Mouse (Mus musculus): ENCODE measurements around the gene Sept6.

Gene Sept6

GRCm38 (mm10) chrX:36971156-36971555 is 20.4 kb downstream of the Sept6 start:
- no peak for DNase-seq (ENCODE audit: low spot score in 2 of 2)

DNA sequence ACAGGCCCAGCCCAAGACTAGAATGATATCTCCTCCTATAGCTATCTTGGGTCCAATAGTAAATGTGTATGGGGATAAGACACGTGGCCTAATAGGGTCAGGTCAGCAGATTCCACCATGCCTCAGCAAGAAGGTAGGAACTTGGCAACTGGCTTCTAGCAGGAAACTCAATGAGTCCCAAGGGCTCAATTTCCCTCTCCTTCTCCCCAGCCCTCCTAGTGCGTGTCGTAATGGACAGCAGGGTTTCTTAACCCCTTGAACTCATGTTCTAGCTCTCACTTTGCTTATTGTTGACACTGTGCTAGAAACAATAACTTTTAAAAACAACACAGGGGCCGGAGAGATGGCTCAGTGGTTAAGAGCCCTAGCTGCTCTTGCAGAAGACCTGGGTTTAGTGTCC is 22.1 kb downstream of the Sept6 start:
- no peak for DNase-seq (ENCODE audit: low spot score in 2 of 2)

GRCm38 (mm10) chrX:36956674-36957073 is 34.9 kb downstream of the Sept6 start:
- DNase-seq (ENCODE audit: low spot score in 2 of 2), result no peak

DNA sequence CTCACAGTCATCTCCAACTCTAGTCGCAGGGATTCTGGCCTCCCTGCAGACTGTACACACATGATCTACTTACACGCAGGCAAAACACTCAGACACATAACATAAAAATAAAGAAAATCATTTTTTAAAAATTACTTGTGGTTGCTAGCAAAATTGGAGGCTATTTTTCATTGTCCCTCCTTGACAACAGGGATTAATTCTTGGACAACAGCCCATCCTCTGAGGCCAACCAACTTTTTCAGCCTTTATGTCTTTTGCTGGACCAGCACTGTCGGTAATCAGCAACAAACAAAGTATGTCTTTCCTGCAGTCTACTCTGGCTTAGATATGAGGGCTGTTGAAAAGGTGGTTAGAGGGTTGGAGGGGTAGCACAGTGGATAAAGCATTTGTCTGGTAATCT is 50.5 kb downstream of the Sept6 start:
- DNase-seq (ENCODE audit: low spot score in 2 of 2), result no peak

DNA sequence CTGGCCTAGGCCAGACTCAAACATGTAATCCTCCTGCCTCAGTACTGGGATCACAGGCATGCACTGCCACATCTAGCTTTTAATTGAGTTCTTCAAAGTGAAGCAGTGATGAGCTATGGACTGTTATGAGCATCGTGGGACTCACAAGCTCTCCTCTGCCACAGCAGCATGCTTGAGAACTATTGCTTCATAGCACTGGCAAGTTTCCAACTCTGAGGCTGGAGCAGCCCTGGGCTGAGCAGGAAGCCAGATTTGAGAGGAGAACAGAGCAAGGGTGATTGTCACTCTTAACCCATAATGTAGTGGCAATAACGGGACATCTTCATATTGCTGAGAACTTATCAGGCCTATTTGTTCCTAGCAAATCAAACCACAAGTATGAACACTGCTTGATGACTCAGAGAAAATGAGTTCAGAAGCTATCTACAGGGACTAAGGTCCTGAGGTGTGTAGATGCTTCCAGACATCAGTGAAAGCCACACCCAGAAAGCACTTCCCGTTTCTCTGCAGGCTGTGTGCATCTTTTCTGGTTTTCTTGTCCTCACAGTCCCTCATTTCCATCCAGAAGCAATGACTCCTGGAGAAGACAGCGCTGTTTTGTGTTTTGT is 51.7 kb downstream of the Sept6 start:
- no peak for DNase-seq (ENCODE audit: low spot score in 2 of 2)

- no peak for DNase-seq (ENCODE audit: low spot score in 2 of 2)
These were observed 56.1 kb downstream of the Sept6 start for GRCm38 (mm10) chrX:36935326-36935966.

DNA sequence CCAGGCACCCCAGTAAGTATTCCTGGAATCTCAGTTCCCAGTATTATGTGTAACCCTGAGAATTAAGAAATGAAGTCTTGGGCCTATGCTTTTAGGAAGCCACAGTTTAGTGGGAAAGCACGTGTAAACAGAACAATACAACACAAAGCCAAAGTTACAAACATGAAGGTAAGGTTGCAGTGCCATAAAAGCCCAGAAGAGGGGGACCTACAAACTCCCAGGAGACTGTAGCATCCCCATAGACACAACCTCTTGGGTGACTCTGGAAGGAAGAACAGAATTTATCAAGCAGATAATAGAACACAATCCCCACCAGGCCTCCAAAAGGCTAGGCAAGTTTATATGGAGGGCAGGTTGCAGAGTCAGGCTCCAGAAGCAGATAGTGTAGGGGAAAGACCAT is 61.0 kb downstream of the Sept6 start:
- DNase-seq (ENCODE audit: low spot score in 2 of 2), result no peak

GRCm38 (mm10) chrX:36929694-36930093 is 61.9 kb downstream of the Sept6 start:
- DNase-seq (ENCODE audit: low spot score in 2 of 2), result no peak

DNA sequence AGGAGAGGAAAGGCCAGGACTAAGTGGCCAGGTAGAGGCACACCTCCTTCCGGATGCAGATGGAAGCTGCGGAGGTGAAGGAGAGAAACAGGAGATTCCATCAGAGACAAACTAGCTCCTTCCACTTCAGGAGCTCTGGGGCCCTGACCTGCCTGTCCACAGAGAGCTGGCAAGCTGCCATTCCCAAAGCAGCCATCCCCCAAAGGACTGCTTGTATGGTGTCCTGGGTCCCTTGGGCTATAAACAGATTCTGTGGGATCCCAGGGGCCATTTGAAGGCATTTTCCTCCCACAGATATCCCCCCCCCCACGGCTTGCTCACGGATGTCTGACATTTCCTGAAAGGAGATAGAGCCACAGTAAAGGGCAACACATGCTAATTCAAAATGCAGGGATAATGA is 62.8 kb downstream of the Sept6 start:
- no peak for DNase-seq (ENCODE audit: low spot score in 2 of 2)

GRCm38 (mm10) chrX:36921346-36921745 is 70.2 kb downstream of the Sept6 start:
- no peak for DNase-seq (ENCODE audit: low spot score in 2 of 2)

GRCm38 (mm10) chrX:36917749-36918148 is 73.8 kb downstream of the Sept6 start:
- no peak for DNase-seq (ENCODE audit: low spot score in 2 of 2)

DNA sequence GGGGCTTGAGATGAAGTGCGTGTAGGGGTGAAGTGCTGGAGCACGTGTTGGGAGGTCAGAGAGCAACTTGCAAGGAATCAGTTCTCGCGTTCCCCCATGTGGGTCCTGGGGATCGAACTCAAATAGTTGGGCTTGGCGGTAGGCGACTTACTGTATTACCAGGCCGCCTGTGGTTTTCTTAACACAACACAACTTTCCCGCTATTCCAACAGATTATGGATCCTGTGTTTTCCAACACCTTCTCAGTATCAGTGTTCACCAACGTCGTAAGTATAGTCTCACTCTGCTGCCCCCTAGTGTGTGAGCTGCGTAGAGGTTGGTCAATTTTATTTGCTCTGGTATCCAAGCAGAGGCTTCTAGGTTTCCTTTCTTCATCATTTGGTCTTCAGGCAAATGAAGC is 80.3 kb downstream of the Sept6 start:
- peak; percentile 30 to 70 for DNase-seq (ENCODE audit: low spot score in 2 of 2)

DNA sequence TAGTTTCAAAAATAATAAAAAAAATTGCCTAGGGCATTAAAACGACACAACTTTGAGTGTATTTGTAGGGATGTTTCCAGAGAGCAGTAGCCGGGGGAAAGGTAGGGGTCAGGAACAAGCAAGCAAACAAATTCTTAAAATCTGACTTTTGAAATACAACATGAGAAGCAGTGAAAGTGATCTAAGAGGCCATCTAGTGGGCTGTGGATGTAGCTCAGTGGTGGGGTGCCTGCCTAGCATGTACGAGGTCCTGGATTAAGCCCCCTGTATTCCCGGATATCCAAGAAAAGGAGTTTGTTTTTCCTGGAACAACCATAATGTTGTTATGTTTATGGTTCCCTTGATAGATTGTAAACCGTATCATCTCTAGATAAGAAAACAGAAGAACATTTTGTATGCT is 85.1 kb downstream of the Sept6 start:
- DNase-seq (ENCODE audit: low spot score in 2 of 2), result no peak

DNA sequence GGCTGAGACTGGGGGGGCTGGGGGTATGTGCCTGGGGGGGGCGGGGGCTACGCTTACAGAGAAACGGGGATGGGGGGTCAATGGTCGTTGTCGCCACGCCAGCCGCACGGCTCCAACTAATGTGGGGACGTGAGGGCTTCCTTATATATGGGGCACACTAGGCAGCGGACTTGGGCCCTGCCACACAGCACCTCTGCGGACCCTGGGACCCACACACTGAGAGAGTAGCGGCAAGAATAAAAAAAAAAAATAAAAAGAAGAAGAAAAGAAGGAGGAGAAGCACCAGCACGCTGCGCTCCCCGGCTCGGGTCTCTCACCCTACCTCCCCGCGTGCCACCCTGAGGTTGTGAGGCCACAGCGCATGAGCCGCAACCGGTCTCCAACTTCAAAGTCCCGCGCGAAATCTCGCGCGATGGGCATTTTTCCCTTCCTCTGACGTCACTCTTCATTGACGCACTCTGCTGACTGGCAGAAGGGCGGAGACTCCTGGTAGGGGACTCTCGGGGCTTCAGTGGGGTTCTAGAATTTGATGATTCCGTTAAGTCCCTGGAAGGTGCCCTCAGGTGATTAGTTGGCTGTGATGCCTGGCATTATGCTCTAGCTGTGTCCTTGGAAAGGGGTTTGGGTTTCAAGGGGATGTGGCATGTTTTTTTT is 88.4 kb downstream of the Sept6 start:
- DNase-seq (ENCODE audit: low spot score in 2 of 2), result peak; percentile 88 to 92

DNA sequence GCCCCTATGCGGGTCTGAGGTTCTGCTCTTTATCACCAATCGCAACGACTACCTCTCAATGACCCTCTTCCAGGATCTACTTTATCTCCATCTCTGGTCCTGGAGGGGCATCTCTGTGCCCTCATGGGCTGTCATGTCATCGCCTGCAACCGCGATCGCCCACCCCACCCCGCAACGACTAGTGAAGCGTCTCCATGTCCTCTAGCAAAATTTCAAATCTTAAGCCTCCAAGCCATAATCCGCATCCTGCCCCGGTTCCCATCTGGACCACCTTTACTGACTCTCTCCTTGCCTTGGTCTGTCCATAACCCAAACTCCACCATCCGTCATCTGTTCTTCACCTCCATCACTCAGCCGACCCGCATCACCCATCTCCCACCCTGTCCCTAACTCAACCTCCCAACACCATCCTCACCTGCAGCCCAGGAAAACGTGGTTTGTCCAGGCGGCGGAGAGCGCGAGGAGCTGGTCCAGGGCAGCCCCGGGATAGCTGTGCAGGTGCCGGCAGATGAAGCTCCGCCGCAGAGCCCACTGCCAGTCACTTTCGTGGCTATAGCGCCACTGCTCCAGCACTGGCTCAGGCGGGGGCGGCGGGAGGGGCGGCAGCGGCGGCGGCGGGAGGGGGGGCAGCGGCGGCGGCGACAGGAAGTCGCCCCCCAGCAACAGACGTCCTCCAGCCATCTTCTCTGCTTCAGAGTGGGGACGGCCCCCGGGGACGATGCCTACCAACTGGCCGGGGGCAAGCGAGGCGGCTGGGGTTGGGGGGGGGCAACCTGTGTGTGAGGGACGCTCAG is 89.1 kb downstream of the Sept6 start, which contains the start of gene Nkrf:
Gene Nkrf (minus strand): TSS at position 579 of the 794 bp plus-strand sequence.
- DNase-seq (ENCODE audit: low spot score in 2 of 2), result peak; percentile 17 to 66

DNA sequence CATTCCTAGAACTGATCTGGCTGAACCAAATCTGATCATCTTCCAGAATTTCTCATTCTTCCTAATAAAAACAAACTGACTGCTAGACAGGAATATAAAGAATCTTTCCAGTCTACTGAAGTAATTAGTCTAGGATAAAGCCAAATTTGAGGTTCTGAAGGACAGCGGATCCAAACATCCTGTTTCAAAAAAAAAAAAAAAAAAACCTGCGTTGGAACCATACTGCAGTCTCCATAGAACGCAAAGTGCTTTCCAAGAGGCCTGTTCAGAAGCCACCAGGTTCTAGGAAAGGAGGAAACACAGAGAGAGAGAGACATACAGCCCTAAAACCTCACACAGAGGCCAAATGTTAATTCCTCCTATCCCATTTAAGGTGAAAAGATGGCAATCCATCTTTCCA is 89.9 kb downstream of the Sept6 start:
- DNase-seq (ENCODE audit: low spot score in 2 of 2), result no peak

GRCm38 (mm10) chrX:36898931-36899330 is 92.7 kb downstream of the Sept6 start:
- peak in 1 of 2 experiments; percentile 13 for DNase-seq (ENCODE audit: low spot score in 2 of 2)

DNA sequence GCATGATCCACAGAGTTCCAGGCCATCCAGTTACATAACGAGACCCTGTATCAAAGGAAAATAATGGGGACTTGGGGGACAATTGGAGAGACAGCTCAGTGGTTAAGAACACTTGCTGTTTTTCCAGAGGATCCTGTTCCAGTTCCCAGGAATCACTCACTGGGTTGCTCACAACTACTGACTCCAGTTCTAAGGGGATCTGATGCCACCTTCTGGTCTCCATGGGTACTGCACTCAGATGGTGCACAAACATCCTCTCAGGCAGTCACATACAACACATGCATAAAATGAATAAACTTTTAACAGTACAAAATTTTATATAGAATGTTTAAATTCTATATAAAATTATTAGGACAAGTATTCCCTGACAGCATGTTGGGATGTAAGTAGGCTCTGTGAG is 106.9 kb downstream of the Sept6 start:
- peak; percentile 20 to 67 for DNase-seq (ENCODE audit: low spot score in 2 of 2)

GRCm38 (mm10) chrX:36874704-36875128 is 116.9 kb downstream of the Sept6 start:
- peak; percentile 27 to 71 for DNase-seq (ENCODE audit: low spot score in 2 of 2)

DNA sequence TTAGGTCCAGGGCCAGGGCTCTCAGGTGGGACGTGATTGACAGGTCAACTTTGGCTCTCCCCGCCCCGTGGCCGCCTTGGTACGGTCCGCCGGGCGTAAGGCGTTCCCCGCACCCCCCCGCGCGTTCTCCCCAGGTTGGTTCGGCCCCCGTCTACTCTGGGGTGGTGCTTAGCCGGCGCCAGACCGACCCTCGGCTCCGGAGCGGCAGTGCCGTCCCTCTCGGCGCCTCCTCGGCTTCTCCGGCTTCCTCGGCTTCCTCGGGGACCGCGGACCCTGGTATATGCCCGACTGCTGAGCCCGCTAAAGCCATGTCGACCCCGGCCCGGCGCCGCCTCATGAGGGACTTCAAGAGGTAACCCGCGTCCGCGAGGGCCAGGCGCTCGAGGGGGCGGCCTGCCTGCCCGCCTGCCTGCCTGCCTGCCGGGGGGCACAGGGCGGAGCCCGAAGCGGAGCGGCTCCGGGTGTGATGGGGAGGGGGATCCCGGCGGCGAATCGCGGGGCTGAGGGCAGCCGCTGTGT is 117.4 kb downstream of the Sept6 start:
- peak; percentile 91 to 96 for DNase-seq (ENCODE audit: low spot score in 2 of 2)

DNA sequence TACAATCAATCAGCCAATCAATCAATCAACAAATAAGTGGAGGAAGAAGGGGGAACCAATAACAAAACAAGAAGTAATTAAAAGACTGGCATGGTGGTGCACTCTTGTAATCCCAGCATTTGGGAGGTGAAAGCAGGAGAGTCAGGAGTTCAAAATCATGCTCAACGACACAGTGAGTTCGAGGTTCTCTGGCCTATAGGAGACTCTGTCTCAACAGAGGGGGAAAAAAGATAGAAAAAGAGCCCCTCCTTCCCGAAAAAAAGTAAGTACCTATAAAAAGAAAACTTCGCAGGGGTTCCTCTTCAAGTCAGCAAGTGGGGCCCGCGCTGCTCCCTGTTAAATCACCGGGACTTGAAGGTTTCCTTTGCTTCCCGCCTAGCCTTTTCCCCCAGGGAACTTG is 117.8 kb downstream of the Sept6 start, which contains the start of the genes Ube2a and C330007P06Rik:
Gene Ube2a (plus strand): TSS at position 136 of the 400 bp plus-strand sequence.
Gene C330007P06Rik (minus strand): TSS at position 347 of the 400 bp plus-strand sequence.
- DNase-seq (ENCODE audit: low spot score in 2 of 2), result no peak

DNA sequence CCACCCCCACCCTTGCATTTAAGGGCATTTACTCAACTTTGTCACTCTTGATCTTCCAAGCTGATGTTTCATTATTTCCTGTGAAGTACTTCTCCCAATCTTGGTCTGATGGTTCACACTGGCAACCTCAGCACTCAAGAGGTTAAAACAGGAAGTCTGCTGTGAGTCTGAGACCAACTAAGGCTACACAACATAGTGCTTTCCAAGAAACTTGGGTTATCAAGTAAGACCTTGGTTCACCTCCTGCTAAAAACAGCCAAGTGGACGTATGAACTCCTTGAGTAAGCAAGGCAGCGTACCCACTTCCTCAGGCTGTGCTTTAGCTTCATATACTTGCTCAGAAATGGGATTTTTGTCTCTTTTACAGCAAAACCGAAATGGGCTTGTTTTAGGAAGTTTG is 121.2 kb downstream of the Sept6 start:
- DNase-seq (ENCODE audit: low spot score in 2 of 2), result no peak
